Mouse (Mus musculus) testis, adult 2 months (tissue): ENCODE data around the gene Ust.

ENCODE experiments used
- CTCF ChIP-seq: fragments of 200-500 bp; IDR thresholded peaks from 2 replicates; pipeline ENCODE4 v1.5.1; 2012; ENCODE audit warnings: low read depth, mild to moderate bottlenecking, inconsistent platforms, low read length, moderate library complexity; ENCODE audit not compliant: control insufficient read depth, insufficient read depth, insufficient replicate concordance
- POLR2A ChIP-seq: fragments of 200-500 bp; IDR thresholded peaks from 2 replicates; pipeline ENCODE4 v1.6.1; 2012; ENCODE audit warnings: low read depth, mild to moderate bottlenecking, inconsistent platforms, low read length, moderate library complexity; ENCODE audit not compliant: control insufficient read depth

DNA sequence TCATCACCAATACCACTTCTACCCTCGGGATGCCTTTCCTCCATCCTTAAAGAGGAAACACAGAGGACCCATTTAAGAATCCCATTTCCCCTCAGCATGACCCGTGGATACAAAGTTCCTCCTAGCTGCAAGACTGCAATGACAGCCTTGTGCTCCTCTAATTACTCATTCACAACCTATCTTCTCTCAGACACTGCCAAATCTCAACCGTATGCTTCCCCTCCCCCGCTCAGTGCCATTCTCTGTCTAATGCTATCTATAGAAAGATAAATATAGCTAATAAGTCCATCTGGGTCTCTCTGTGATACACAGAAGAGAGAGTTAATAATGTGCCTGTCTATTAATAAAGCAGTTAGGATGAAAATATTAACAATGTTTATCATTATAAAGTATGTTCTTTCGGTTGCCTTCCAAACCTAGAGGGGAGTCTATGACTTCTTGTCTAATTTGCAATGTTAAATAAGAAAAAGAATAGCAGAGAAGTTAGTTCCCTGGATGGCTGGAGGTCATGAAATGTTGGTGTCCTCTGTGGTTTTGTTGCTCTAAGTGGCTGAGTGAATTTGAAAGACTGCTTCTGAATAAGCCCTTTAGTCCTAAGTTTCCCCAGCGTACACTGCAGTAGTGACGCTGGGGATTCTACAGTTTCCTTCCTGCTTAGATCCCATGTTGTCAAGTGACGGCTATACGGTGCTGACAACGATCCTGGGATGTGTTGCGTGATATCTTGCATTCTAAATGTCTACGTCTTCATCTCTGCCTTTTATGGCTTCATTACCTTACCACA, 178.8 kb downstream of the Ust start:
- TF ChIP-seq CTCF (no peak), POLR2A (no peak)
